In genomic region chr4:137862019-137862418, GRCm38 (mm10) we compare ENCODE assay signal across 8 mouse cellular contexts. TPM values are rescaled to one million over a fixed set of nuclear protein-coding genes. Genes with fewer than 3 reads are reported as not detected.
DNase-seq lines count a peak whose midpoint lies in the region; ATAC-seq lines count a peak whose summit lies in the region.

Ece1 (plus strand) TSS chr4:137862237.

- DNase-seq in adrenal gland, postnatal 36 days: peak; percentile 94 to 97
- peak; percentile 100 for DNase-seq in heart, adult 11 months
- DNase-seq in kidney, adult 11 months: peak; percentile 93
- DNase-seq in left cerebral cortex, postnatal 4 days: peak; percentile 90
- peak; percentile 98 for DNase-seq in midbrain, embryonic 11.5 days (ENCODE audit: low spot score, missing footprints)
- DNase-seq in skeletal muscle tissue, adult 2 months (ENCODE audit: low read depth, low spot score): peak; percentile 92
- no peak for DNase-seq in MN1 (ENCODE audit: low spot score)

- peaks cover 52% of the 10 kb centered on the region for H3K4me1 ChIP-seq in embryonic facial prominence, embryonic 12.5 days
- peaks cover 24% of the 10 kb centered on the region for H3K4me1 ChIP-seq in midbrain, embryonic 11.5 days (ENCODE audit: control insufficient read depth, insufficient read depth, low read length)

- H3K9me3 ChIP-seq in embryonic facial prominence, embryonic 12.5 days: no peaks in the 10 kb centered on the region
- H3K9me3 ChIP-seq in midbrain, embryonic 11.5 days (ENCODE audit: control insufficient read depth, low read length): no peaks in the 10 kb centered on the region

- peak; percentile 90 for ATAC-seq in embryonic facial prominence, embryonic 12.5 days (ENCODE audit: insufficient number of reproducible peaks, insufficient read depth, low FRiP score, low TSS enrichment)
- ATAC-seq in midbrain, embryonic 11.5 days (ENCODE audit: low FRiP score): peak; percentile 92

- under 1% methylated on average over 37 of the region's 37 CpGs for WGBS in embryonic facial prominence, embryonic 12.5 days
- WGBS in midbrain, embryonic 11.5 days: under 1% methylated on average over 36 of the region's 37 CpGs

- peak within 1 kb of the TSS; percentile 88 for H3K9ac ChIP-seq in embryonic facial prominence, embryonic 12.5 days
- peak within 1 kb of the TSS; percentile 87 for H3K9ac ChIP-seq in midbrain, embryonic 11.5 days (ENCODE audit: low read length)

- H3K4me2 ChIP-seq in embryonic facial prominence, embryonic 12.5 days (replicated peaks): peak within 1 kb of the TSS; percentile 82
- peak within 1 kb of the TSS; percentile 81 for H3K4me2 ChIP-seq in midbrain, embryonic 11.5 days

- no peaks in the 10 kb centered on the region for H3K36me3 ChIP-seq in embryonic facial prominence, embryonic 12.5 days
- no peaks in the 10 kb centered on the region for H3K36me3 ChIP-seq in midbrain, embryonic 11.5 days (ENCODE audit: control insufficient read depth, insufficient read depth, low read length)

- intact Hi-C loops in left cerebral cortex, postnatal 4 days (cut with DNase I): no loop called here

- H3K4me3 ChIP-seq in embryonic facial prominence, embryonic 12.5 days: peak within 1 kb of the TSS; percentile 81
- H3K4me3 ChIP-seq in midbrain, embryonic 11.5 days (ENCODE audit: low read depth, low read length): peak within 1 kb of the TSS; percentile 69

- H3K27me3 ChIP-seq in embryonic facial prominence, embryonic 12.5 days: no peaks in the 10 kb centered on the region
- H3K27me3 ChIP-seq in midbrain, embryonic 11.5 days (ENCODE audit: control insufficient read depth, insufficient read depth, low read length): no peaks in the 10 kb centered on the region

- peak within 1 kb of the TSS; percentile 75 for H3K27ac ChIP-seq in embryonic facial prominence, embryonic 12.5 days
- H3K27ac ChIP-seq in midbrain, embryonic 11.5 days (ENCODE audit: low read depth, low read length): no peak within 1 kb of the TSS; the same call in 1 of the 2 replicates

RNA-seq across cellular contexts. Expression of gene Ece1, which starts in this region (rescaled TPM):
- total RNA-seq in adrenal gland, postnatal 36 days (2021): 100 to 1,000 TPM; 256 to 280 TPM
- polyA plus RNA-seq in embryonic facial prominence, embryonic 12.5 days (2016; fragmentation: Nextera tagmentation; extraction: Ambion mirVana): 32.6 and 36.7 TPM in 2 replicates
- total RNA-seq in left cerebral cortex, postnatal 4 days (2021): 10 to 100 TPM; 47.3 to 49.5 TPM
- 26.6 and 27.5 TPM in 2 replicates for polyA plus RNA-seq in midbrain, embryonic 11.5 days (2014; fragmentation: Nextera tagmentation; extraction: Ambion mirVana)

Comparison
In these comparisons a context has a peak if more than half of its experiments do, and no peak if none do; other contexts are left out.
1. RNA of gene Ece1 (total RNA-seq): 256 to 280 TPM in adrenal gland, postnatal 36 days; 47.3 to 49.5 TPM in left cerebral cortex, postnatal 4 days; every median in the first group is over 4 times any median in the second.